Comparison of ENCODE assay signal across 11 mouse cellular contexts in the genomic region with DNA sequence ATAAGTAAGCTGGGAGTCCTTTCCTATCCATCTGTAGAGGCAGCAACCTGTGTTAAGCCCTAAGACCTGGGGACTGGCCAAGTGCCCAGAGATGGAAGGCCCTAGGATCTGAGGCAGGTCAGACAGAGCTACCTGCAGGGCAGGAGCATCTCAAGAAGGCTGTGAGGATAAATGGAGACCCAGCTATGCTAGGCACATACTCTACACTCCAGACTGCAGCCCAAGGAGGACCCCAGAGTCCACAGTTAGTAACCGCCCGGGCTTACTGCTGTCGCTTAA. TPM values are rescaled to one million over a fixed set of nuclear protein-coding genes. Genes with fewer than 3 reads are reported as not detected.
DNase-seq lines count a peak whose midpoint lies in the region; ATAC-seq lines count a peak whose summit lies in the region.
"Had no signal": no experiment of that assay in that cellular context is flagged by ENCODE, and none has a peak within 500 bp of the region (broad histone marks: within the 10 kb centered on the region; RNA-seq: fewer than 3 reads in every experiment).

No protein-coding gene starts in this region.

- no peaks in the 10 kb centered on the region for H3K9me3 ChIP-seq in heart, embryonic 15.5 days (replicated peaks)
- H3K9me3 ChIP-seq in embryonic facial prominence, embryonic 12.5 days = no peaks in the 10 kb centered on the region
- no peaks in the 10 kb centered on the region for H3K9me3 ChIP-seq in hindbrain, embryonic 11.5 days (ENCODE audit: control insufficient read depth, low read length)
- H3K9me3 ChIP-seq in limb, embryonic 15.5 days = no peaks in the 10 kb centered on the region

- H3K36me3 ChIP-seq in heart, embryonic 15.5 days = peaks cover 49% of the 10 kb centered on the region
- peaks cover 95% of the 10 kb centered on the region for H3K36me3 ChIP-seq in embryonic facial prominence, embryonic 12.5 days
- peaks cover 24% of the 10 kb centered on the region for H3K36me3 ChIP-seq in hindbrain, embryonic 11.5 days (ENCODE audit: control insufficient read depth, insufficient read depth, low read length)
- H3K36me3 ChIP-seq in limb, embryonic 15.5 days = peaks cover 86% of the 10 kb centered on the region

- intact Hi-C loops in heart, postnatal 36 days (cut with DNase I) = no loop called here

- no peak for ATAC-seq in heart, embryonic 15.5 days (replicated peaks; ENCODE audit: insufficient number of reproducible peaks, insufficient read depth, low FRiP score, low read depth)
- ATAC-seq in embryonic facial prominence, embryonic 12.5 days (ENCODE audit: insufficient number of reproducible peaks, insufficient read depth, low FRiP score, low TSS enrichment) = no peak
- ATAC-seq in hindbrain, embryonic 11.5 days (ENCODE audit: low FRiP score) = no peak
- no peak for ATAC-seq in limb, embryonic 15.5 days (ENCODE audit: insufficient number of reproducible peaks, low FRiP score, low TSS enrichment, low read depth)

- peak overlapping the region; percentile 38 for H3K9ac ChIP-seq in heart, embryonic 15.5 days
- peak overlapping the region; percentile 1; the same call in 1 of the 2 replicates for H3K9ac ChIP-seq in embryonic facial prominence, embryonic 12.5 days
- peak overlapping the region; percentile 40; the same call in 1 of the 2 replicates for H3K9ac ChIP-seq in hindbrain, embryonic 11.5 days (ENCODE audit: low read depth, low read length)
- no peak overlapping the region; the same call in 1 of the 2 replicates for H3K9ac ChIP-seq in limb, embryonic 15.5 days

- DNase-seq in heart, postnatal 36 days = no peak
- DNase-seq in hindbrain, embryonic 11.5 days (ENCODE audit: low spot score) = no peak
- no peak for DNase-seq in thymus, postnatal 0 days (ENCODE audit: low spot score)
- no peak for DNase-seq in T-cell, adult 2 months (ENCODE audit: low spot score)
- DNase-seq in layer of hippocampus, adult 8-10 months (ENCODE audit: low spot score in 2 of 2) = no peak
- DNase-seq: kidney, adult 8-10 months; thymus, postnatal 14 days had no signal

- 38% methylated on average over 3 of the region's 3 CpGs for WGBS in heart, embryonic 15.5 days
- 82% methylated on average over 3 of the region's 3 CpGs for WGBS in embryonic facial prominence, embryonic 12.5 days
- WGBS in hindbrain, embryonic 11.5 days = 81% methylated on average over 3 of the region's 3 CpGs
- 73% methylated on average over 3 of the region's 3 CpGs for WGBS in limb, embryonic 15.5 days

- peak overlapping the region; percentile 52 for H3K4me2 ChIP-seq in heart, embryonic 15.5 days
- 0 out of 2 replicates have a peak overlapping the region, but pooled peaks have one; percentile 12 for H3K4me2 ChIP-seq in embryonic facial prominence, embryonic 12.5 days (replicated peaks)
- no peak overlapping the region for H3K4me2 ChIP-seq in hindbrain, embryonic 11.5 days (replicated peaks; ENCODE audit: low read depth, low read length)
- peak overlapping the region; percentile 36 for H3K4me2 ChIP-seq in limb, embryonic 15.5 days

- H3K27me3 ChIP-seq in heart, embryonic 15.5 days = no peaks in the 10 kb centered on the region
- H3K27me3 ChIP-seq in embryonic facial prominence, embryonic 12.5 days = no peaks in the 10 kb centered on the region
- H3K27me3 ChIP-seq in hindbrain, embryonic 11.5 days (ENCODE audit: control insufficient read depth, insufficient read depth, low read length) = no peaks in the 10 kb centered on the region
- H3K27me3 ChIP-seq in limb, embryonic 15.5 days = no peaks in the 10 kb centered on the region

- H3K4me3 ChIP-seq in heart, embryonic 15.5 days = peak overlapping the region; percentile 4; the same call in 1 of the 2 replicates
- no peak overlapping the region for H3K4me3 ChIP-seq in embryonic facial prominence, embryonic 12.5 days
- H3K4me3 ChIP-seq in hindbrain, embryonic 11.5 days (ENCODE audit: low read depth, low read length) = no peak overlapping the region
- peak overlapping the region; percentile 10; the same call in 1 of the 2 replicates for H3K4me3 ChIP-seq in limb, embryonic 15.5 days
- H3K4me3 ChIP-seq: myocyte had no signal

- peak overlapping the region; percentile 95 for H3K27ac ChIP-seq in heart, embryonic 15.5 days
- peak overlapping the region; percentile 83 for H3K27ac ChIP-seq in embryonic facial prominence, embryonic 12.5 days
- peak overlapping the region; percentile 87 for H3K27ac ChIP-seq in hindbrain, embryonic 11.5 days (ENCODE audit: low read depth, low read length)
- peak overlapping the region; percentile 91 for H3K27ac ChIP-seq in limb, embryonic 15.5 days

- H3K4me1 ChIP-seq in heart, embryonic 15.5 days (replicated peaks) = peaks cover 83% of the 10 kb centered on the region
- peaks cover 52% of the 10 kb centered on the region for H3K4me1 ChIP-seq in embryonic facial prominence, embryonic 12.5 days
- peaks cover 47% of the 10 kb centered on the region for H3K4me1 ChIP-seq in hindbrain, embryonic 11.5 days (replicated peaks; ENCODE audit: control insufficient read depth, insufficient read depth, low read length)
- peaks cover 70% of the 10 kb centered on the region for H3K4me1 ChIP-seq in limb, embryonic 15.5 days

RNA-seq across cellular contexts. Expression of a gene that starts 13.4 kb away (rescaled TPM):
- 139 and 169 TPM in 2 replicates for polyA plus RNA-seq in heart, embryonic 15.5 days (2015; fragmentation: Nextera tagmentation; extraction: Ambion mirVana)
- 100 to 1,000 TPM; 184 to 212 TPM for total RNA-seq in heart, postnatal 36 days (2021)
- polyA plus RNA-seq in embryonic facial prominence, embryonic 12.5 days (2016; fragmentation: Nextera tagmentation; extraction: Ambion mirVana) = 98.8 and 153 TPM in 2 replicates
- 50.8 and 76.5 TPM in 2 replicates for polyA plus RNA-seq in hindbrain, embryonic 11.5 days (2014; fragmentation: Nextera tagmentation; extraction: Ambion mirVana)
- 75.1 and 86.0 TPM in 2 replicates for polyA plus RNA-seq in limb, embryonic 15.5 days (2015; fragmentation: Nextera tagmentation; extraction: Ambion mirVana)
- polyA plus RNA-seq in thymus, postnatal 0 days (2015; fragmentation: Nextera tagmentation; extraction: Ambion mirVana) = 60.8 and 80.4 TPM in 2 replicates
- total RNA-seq in layer of hippocampus, adult 8-10 months (2022) = 100 to 1,000 TPM; 153 to 162 (median 161) TPM

RNA-seq across cellular contexts. Expression of a gene that starts 16.8 kb away (rescaled TPM):
- polyA plus RNA-seq in heart, embryonic 15.5 days (2015; fragmentation: Nextera tagmentation; extraction: Ambion mirVana) = 95.4 and 142 TPM in 2 replicates
- total RNA-seq in heart, postnatal 36 days (2021) = 10 to 100 TPM; 29.4 to 31.0 TPM
- polyA plus RNA-seq in embryonic facial prominence, embryonic 12.5 days (2016; fragmentation: Nextera tagmentation; extraction: Ambion mirVana) = 205 and 218 TPM in 2 replicates
- polyA plus RNA-seq in hindbrain, embryonic 11.5 days (2014; fragmentation: Nextera tagmentation; extraction: Ambion mirVana) = 178 and 182 TPM in 2 replicates
- 195 and 218 TPM in 2 replicates for polyA plus RNA-seq in limb, embryonic 15.5 days (2015; fragmentation: Nextera tagmentation; extraction: Ambion mirVana)
- 174 and 203 TPM in 2 replicates for polyA plus RNA-seq in thymus, postnatal 0 days (2015; fragmentation: Nextera tagmentation; extraction: Ambion mirVana)
- 10 to 100 TPM; 20.8 to 23.5 (median 22.1) TPM for total RNA-seq in layer of hippocampus, adult 8-10 months (2022)

RNA-seq across cellular contexts. Expression of a gene that starts 17.4 kb away (rescaled TPM):
- 4.8 and 7.6 TPM in 2 replicates for polyA plus RNA-seq in heart, embryonic 15.5 days (2015; fragmentation: Nextera tagmentation; extraction: Ambion mirVana)
- total RNA-seq in heart, postnatal 36 days (2021) = 1 to 10 TPM; 4.7 to 5.7 TPM
- 2.1 and 2.5 TPM in 2 replicates for polyA plus RNA-seq in embryonic facial prominence, embryonic 12.5 days (2016; fragmentation: Nextera tagmentation; extraction: Ambion mirVana)
- 4.3 and 7.0 TPM in 2 replicates for polyA plus RNA-seq in hindbrain, embryonic 11.5 days (2014; fragmentation: Nextera tagmentation; extraction: Ambion mirVana)
- polyA plus RNA-seq in limb, embryonic 15.5 days (2015; fragmentation: Nextera tagmentation; extraction: Ambion mirVana) = 3.4 and 3.7 TPM in 2 replicates
- 2.6 and 2.8 TPM in 2 replicates for polyA plus RNA-seq in thymus, postnatal 0 days (2015; fragmentation: Nextera tagmentation; extraction: Ambion mirVana)
- 1 to 10 TPM in 3 of 4 experiments, under 1 TPM in 1; 0.98 to 2.2 (median 1.1) TPM for total RNA-seq in layer of hippocampus, adult 8-10 months (2022)

RNA-seq across cellular contexts. Expression of a gene that starts 41.4 kb away (rescaled TPM):
- polyA plus RNA-seq in heart, embryonic 15.5 days (2015; fragmentation: Nextera tagmentation; extraction: Ambion mirVana) = 85.8 and 93.7 TPM in 2 replicates
- total RNA-seq in heart, postnatal 36 days (2021) = 100 to 1,000 TPM; 162 to 165 TPM
- 5.0 and 6.6 TPM in 2 replicates for polyA plus RNA-seq in embryonic facial prominence, embryonic 12.5 days (2016; fragmentation: Nextera tagmentation; extraction: Ambion mirVana)
- polyA plus RNA-seq in hindbrain, embryonic 11.5 days (2014; fragmentation: Nextera tagmentation; extraction: Ambion mirVana) = 2.1 and 2.6 TPM in 2 replicates
- polyA plus RNA-seq in limb, embryonic 15.5 days (2015; fragmentation: Nextera tagmentation; extraction: Ambion mirVana) = 11.6 and 27.2 TPM in 2 replicates
- 10.1 and 10.6 TPM in 2 replicates for polyA plus RNA-seq in thymus, postnatal 0 days (2015; fragmentation: Nextera tagmentation; extraction: Ambion mirVana)
- 10 to 100 TPM in 3 of 4 experiments, 1 to 10 TPM in 1; 9.6 to 30.4 (median 20.8) TPM for total RNA-seq in layer of hippocampus, adult 8-10 months (2022)

RNA-seq across cellular contexts. Expression of a gene that starts 59.0 kb away (rescaled TPM):
- polyA plus RNA-seq in heart, embryonic 15.5 days (2015; fragmentation: Nextera tagmentation; extraction: Ambion mirVana) = 4.8 and 7.9 TPM in 2 replicates
- total RNA-seq in heart, postnatal 36 days (2021) = 10 to 100 TPM in 1 of 2 experiments, 1 to 10 TPM in 1; 9.2 to 11.3 TPM
- 17.0 and 19.2 TPM in 2 replicates for polyA plus RNA-seq in embryonic facial prominence, embryonic 12.5 days (2016; fragmentation: Nextera tagmentation; extraction: Ambion mirVana)
- 8.5 and 8.7 TPM in 2 replicates for polyA plus RNA-seq in hindbrain, embryonic 11.5 days (2014; fragmentation: Nextera tagmentation; extraction: Ambion mirVana)
- 24.0 and 26.7 TPM in 2 replicates for polyA plus RNA-seq in limb, embryonic 15.5 days (2015; fragmentation: Nextera tagmentation; extraction: Ambion mirVana)
- 4.3 and 4.9 TPM in 2 replicates for polyA plus RNA-seq in thymus, postnatal 0 days (2015; fragmentation: Nextera tagmentation; extraction: Ambion mirVana)
- 100 to 1,000 TPM; 190 to 216 (median 203) TPM for total RNA-seq in layer of hippocampus, adult 8-10 months (2022)

Comparison
In these comparisons a context has a peak if more than half of its experiments do, and no peak if none do; other contexts are left out.
1. H3K4me3 ChIP-seq: peak in heart, embryonic 15.5 days (single experiment) and limb, embryonic 15.5 days (single experiment); none in embryonic facial prominence, embryonic 12.5 days (single experiment) and hindbrain, embryonic 11.5 days (single experiment).
2. Peak in every context shown above with its lines, with median percentiles within 50 percentile points of each other: H3K27ac ChIP-seq.